Mouse (Mus musculus) megakaryocyte, adult 5-6 weeks (primary cell): ENCODE measurements around the gene Oas1f. TPM values are rescaled to one million over a fixed set of nuclear protein-coding genes. Genes with fewer than 3 reads are reported as not detected.
A peak's percentile ranks its signal among the peaks of the same experiment; 100 is the strongest.

ENCODE experiments used
- ATAC-seq: 2 replicates; pipeline ENCODE4 v1.8.0; 2016; ENCODE audit warnings: mild to moderate bottlenecking, inconsistent platforms; ENCODE audit not compliant: poor library complexity, severe bottlenecking
- total RNA-seq, 2 experiments: library from RNA; stranded (forward) in 1 of 2; stranded (reverse) in 1 of 2; fragments of 153-499, 151-499 nt in 1 of 2; fragments of 221-1000, 200-1000 nt in 1 of 2; gene quantifications; 2 replicates each; pipeline versions ENCODE4 v1.2.3 to v1.2.4; 2015 to 2017

The Oas1f gene
- total RNA-seq, 2 experiments from 2014 or later = not detected

DNA sequence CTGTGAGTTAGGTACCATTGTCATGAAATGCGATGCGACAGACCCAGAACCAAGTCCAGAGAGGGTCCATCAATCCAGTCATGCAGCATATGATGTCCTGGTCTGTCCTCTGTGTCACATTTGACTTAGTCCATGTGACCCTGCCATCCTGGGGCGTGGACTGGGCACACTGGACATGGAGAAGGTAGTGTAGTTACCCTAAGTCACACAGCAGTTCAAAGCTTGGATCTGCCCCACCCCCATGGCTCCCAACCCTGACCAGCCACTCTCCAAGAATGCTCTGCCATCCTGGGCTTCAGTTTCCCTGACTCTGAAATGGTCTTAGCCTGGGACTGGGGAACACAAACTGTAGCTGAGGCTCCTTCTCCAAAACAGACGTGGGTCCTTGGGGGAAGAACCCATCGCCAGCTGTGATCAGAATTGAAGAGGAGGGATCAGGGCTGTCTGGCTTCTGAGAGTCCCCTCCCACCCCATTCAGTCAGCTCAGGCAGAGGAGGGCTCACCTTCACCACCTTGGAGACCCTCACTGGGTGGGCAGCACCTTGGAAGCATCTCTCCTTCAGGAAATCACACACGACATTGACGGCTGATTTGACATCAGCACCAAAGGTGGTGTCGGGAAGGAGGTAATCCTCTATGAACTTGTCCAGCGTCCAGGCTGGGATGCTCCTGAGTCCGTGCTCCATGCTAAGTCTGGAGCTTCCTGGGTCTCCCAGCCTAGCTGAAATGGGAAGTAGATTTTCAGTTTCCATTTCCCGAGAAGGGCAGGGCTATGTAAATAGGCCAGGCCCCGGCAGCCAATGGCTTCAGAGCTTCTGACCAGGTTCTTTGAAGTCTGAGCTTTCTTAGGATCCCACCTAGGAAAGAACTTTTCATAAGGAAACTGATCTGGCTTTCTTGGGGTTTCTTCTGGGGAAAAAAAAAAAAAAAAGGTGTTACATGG lies 59.9 kb downstream of the Oas1f start, which contains the start of gene Oas1a:
Gene Oas1a (minus strand): TSS at position 731 of the 943 bp plus-strand sequence.
- peak; percentile 87 for ATAC-seq

Other genes with a start within 250 kb of the Oas1f start
- 1.5 and 3.0 TPM in 2 replicates for gene Rita1, start 234.8 kb upstream of the Oas1f start, total RNA-seq (2015)
- gene Rita1, start 234.8 kb upstream of the Oas1f start, total RNA-seq (2017) = 2.2 and 3.2 TPM in 2 replicates
- gene Ddx54, start 234.6 kb upstream of the Oas1f start, total RNA-seq (2015) = 7.7 and 7.9 TPM in 2 replicates
- 21.3 and 22.6 TPM in 2 replicates for gene Ddx54, start 234.6 kb upstream of the Oas1f start, total RNA-seq (2017)
- not detected in 2 replicates for gene Cfap73, start 213.1 kb upstream of the Oas1f start, total RNA-seq (2015)
- gene Cfap73, start 213.1 kb upstream of the Oas1f start, total RNA-seq (2017) = not detected in 2 replicates
- 0.05 TPM in 1 of 2 replicates, not detected in the other for gene Rasal1, start 198.6 kb upstream of the Oas1f start, total RNA-seq (2015)
- gene Rasal1, start 198.6 kb upstream of the Oas1f start, total RNA-seq (2017) = not detected in 2 replicates
- gene Dtx1, start 135.4 kb upstream of the Oas1f start, total RNA-seq (2015) = 0.30 and 0.40 TPM in 2 replicates
- not detected in 2 replicates for gene Dtx1, start 135.4 kb upstream of the Oas1f start, total RNA-seq (2017)
- 13.0 and 13.2 TPM in 2 replicates for gene Oas2, start 97.5 kb upstream of the Oas1f start, total RNA-seq (2015)
- 3.9 and 7.5 TPM in 2 replicates for gene Oas2, start 97.5 kb upstream of the Oas1f start, total RNA-seq (2017)
- gene Oas3, start 69.7 kb upstream of the Oas1f start, total RNA-seq (2015) = 20.8 and 22.8 TPM in 2 replicates
- 11.1 and 11.7 TPM in 2 replicates for gene Oas3, start 69.7 kb upstream of the Oas1f start, total RNA-seq (2017)
- 0.39 TPM in 1 of 2 replicates, not detected in the other for gene Oas1e, start 51.8 kb upstream of the Oas1f start, total RNA-seq (2015)
- not detected in 2 replicates for gene Oas1e, start 51.8 kb upstream of the Oas1f start, total RNA-seq (2017)
- gene Oas1c, start 34.9 kb upstream of the Oas1f start, total RNA-seq (2015) = 2.2 and 2.8 TPM in 2 replicates
- 0.44 and 1.1 TPM in 2 replicates for gene Oas1c, start 34.9 kb upstream of the Oas1f start, total RNA-seq (2017)
- not detected in 2 replicates for gene Oas1h, start 14.1 kb downstream of the Oas1f start, total RNA-seq (2015)
- not detected in 2 replicates for gene Oas1h, start 14.1 kb downstream of the Oas1f start, total RNA-seq (2017)
- gene Oas1g, start 40.2 kb downstream of the Oas1f start, total RNA-seq (2015) = 1.9 and 3.1 TPM in 2 replicates
- 1.9 and 2.8 TPM in 2 replicates for gene Oas1g, start 40.2 kb downstream of the Oas1f start, total RNA-seq (2017)
- 24.4 and 25.5 TPM in 2 replicates for gene Oas1a, start 60.2 kb downstream of the Oas1f start, total RNA-seq (2015)
- gene Oas1a, start 60.2 kb downstream of the Oas1f start, total RNA-seq (2017) = 24.2 and 29.8 TPM in 2 replicates
- gene Oas1d, start 67.2 kb downstream of the Oas1f start, total RNA-seq (2015) = not detected in 2 replicates
- not detected in 2 replicates for gene Oas1d, start 67.2 kb downstream of the Oas1f start, total RNA-seq (2017)
- 0.18 TPM in 1 of 2 replicates, not detected in the other for gene Rph3a, start 162.7 kb downstream of the Oas1f start, total RNA-seq (2015)
- not detected in 2 replicates for gene Rph3a, start 162.7 kb downstream of the Oas1f start, total RNA-seq (2017)